Mouse (Mus musculus): ENCODE measurements around the gene Nt5e. TPM values are rescaled to one million over a fixed set of nuclear protein-coding genes. Genes with fewer than 3 reads are reported as not detected.

The Nt5e gene
- polyA plus RNA-seq (2017; shearing (Covaris generic)): 91.8 TPM

DNA sequence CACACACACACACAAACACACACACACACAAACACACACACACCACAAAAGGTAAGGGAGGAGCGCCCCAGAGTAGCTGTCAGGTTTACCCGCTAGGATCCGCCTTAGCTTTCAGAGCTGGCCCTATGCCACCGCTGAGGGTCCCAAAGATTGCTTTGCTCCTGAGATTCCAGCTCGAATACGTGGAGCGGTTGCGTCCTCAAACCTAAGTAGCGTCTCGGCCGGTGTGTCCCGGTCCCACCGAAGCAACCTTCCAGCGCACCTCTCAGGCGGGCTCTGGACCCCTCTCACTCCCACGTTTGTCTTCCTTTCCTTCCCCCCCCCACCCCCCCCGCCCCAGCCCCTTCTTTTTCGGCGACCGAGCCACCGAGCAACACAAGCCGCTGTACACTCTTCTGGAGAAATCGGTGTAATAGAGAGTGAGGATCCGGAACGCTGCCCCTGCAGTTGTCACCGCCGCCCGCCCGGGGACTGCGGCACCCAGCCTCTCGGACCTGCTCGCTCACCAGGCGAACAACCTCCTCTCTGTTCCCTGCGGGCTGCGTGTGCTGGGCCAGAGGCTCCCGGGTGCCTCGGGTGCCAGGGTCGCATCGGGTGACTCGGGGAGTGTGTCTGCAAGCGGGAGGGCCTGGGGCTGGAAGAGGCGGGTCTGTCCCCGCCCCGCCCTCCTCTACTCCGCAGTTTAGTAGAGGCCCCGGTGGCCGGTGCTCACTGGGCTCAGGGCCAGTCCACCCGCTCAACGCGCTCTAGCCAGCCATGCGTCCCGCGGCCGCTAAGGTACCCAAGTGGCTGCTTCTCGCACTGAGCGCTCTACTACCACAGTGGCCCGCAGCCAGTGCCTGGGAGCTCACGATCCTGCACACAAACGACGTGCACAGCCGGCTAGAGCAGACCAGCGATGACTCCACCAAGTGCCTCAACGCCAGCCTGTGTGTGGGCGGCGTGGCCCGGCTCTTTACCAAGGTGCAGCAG lies at the start of gene Nt5e:
Gene Nt5e, plus strand, starts transcription at position 268 of the 972 bp plus-strand sequence.

Other genes with a start within 250 kb of the Nt5e start
- 33.2 TPM for gene Snx14, start 111.8 kb downstream of the Nt5e start, polyA plus RNA-seq (2017; shearing (Covaris generic))
- not detected for gene Gm20537, start 129.4 kb downstream of the Nt5e start, polyA plus RNA-seq (2017; shearing (Covaris generic))
- gene Syncrip, start 155.4 kb downstream of the Nt5e start, polyA plus RNA-seq (2017; shearing (Covaris generic)): 89.2 TPM
- gene Zfp949, start 220.8 kb downstream of the Nt5e start, polyA plus RNA-seq (2017; shearing (Covaris generic)): 18.8 TPM